Mouse (Mus musculus): ENCODE measurements around the gene Bckdk.

DNA sequence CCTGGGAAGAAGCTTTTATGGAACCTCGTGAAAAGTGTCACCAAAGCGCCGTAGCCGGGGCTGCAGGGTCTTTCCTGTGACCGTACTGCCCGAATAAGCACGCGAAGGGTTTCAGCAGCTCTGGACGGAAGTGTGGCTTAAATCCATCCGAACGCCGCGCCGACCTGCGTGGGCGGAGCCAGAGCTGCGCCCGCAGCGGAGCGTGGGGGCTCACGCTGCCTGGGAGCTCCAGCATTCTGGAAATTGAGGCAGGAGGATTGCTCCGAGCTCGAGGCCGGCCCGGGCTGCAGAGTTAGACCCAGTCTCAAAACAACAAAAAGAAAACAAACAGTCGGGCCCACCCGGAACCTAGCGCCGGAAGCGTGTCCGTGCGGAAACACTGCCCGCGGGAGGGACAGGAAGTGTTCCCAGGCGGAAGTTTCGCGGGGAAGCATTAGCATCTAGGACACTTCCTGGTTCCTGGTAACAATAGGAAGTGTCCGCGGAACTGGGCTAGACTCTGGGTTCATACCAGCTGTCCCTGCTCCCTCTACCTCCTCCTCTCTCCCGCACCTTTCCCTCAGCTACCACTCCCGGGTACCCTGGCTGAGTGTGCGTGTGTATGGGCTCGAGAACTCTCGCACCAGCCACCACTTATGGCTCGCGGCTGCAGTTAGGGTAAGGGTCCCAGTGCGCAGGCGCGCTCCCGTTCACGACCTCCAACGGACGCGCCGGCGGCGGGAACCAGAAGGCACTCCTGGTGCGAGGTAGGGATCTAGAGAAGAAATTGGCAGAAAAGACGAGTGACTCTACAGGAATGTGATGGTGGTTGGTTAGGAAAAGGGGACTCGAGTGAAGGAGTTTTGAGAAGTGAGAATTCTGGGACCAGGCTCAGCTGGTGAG lies 27.2 kb upstream of the Bckdk start, which contains the start of gene Zfp668:
- TF ChIP-seq CTCF (IDR thresholded peaks at IDR 0.05; ENCODE audit: low read depth): no peak
- peak; percentile 66; the same call in 1 of the 2 replicates for TF ChIP-seq EP300 (IDR thresholded peaks at IDR 0.05; ENCODE audit: low read depth)

All from liver, postnatal 0 days (tissue).